In genomic region chr2:22805589-22805988, GRCm38 (mm10) we compare ENCODE assay signal across 12 mouse cellular contexts. TPM values are rescaled to one million over a fixed set of nuclear protein-coding genes. Genes with fewer than 3 reads are reported as not detected.
A peak's percentile ranks its signal among the peaks of the same experiment; 100 is the strongest.
DNase-seq lines count a peak whose midpoint lies in the region; ATAC-seq lines count a peak whose summit lies in the region.
"Had no signal": no experiment of that assay in that cellular context is flagged by ENCODE, and none has a peak within 500 bp of the region (broad histone marks: within the 10 kb centered on the region; RNA-seq: fewer than 3 reads in every experiment).

No protein-coding gene starts in this region.

- no peak overlapping the region for H3K4me3 ChIP-seq in embryonic facial prominence, embryonic 10.5 days
- no peak overlapping the region for H3K4me3 ChIP-seq in hindbrain, embryonic 14.5 days (replicated peaks; ENCODE audit: low read length)
- H3K4me3 ChIP-seq: limb, embryonic 12.5 days had no signal

- H3K9me3 ChIP-seq in embryonic facial prominence, embryonic 10.5 days, result no peaks in the 10 kb centered on the region
- no peaks in the 10 kb centered on the region for H3K9me3 ChIP-seq in hindbrain, embryonic 14.5 days (ENCODE audit: control insufficient read depth, low read length)
- H3K9me3 ChIP-seq: limb, embryonic 12.5 days had no signal

- no peak overlapping the region for H3K27ac ChIP-seq in embryonic facial prominence, embryonic 10.5 days (replicated peaks)
- no peak overlapping the region for H3K27ac ChIP-seq in hindbrain, embryonic 14.5 days
- H3K27ac ChIP-seq: limb, embryonic 12.5 days had no signal

- 79% methylated on average over 2 of the region's 2 CpGs for WGBS in embryonic facial prominence, embryonic 10.5 days
- WGBS in hindbrain, embryonic 14.5 days, result 85% methylated on average over 2 of the region's 2 CpGs

- no peak overlapping the region for H3K9ac ChIP-seq in hindbrain, embryonic 14.5 days
- H3K9ac ChIP-seq: limb, embryonic 12.5 days had no signal

- ATAC-seq in hematopoietic stem cell, adult 5-6 weeks (replicated peaks in 1 of 2; ENCODE audit: insufficient read depth in 1 of 2, low FRiP score in 2 of 2, low TSS enrichment in 1 of 2, low read depth in 1 of 2, poor library complexity in 2 of 2, severe bottlenecking in 2 of 2), result peak; percentile 79 to 87
- no peak for ATAC-seq in hindbrain, embryonic 14.5 days (ENCODE audit: low FRiP score)

- H3K27me3 ChIP-seq in embryonic facial prominence, embryonic 10.5 days (replicated peaks; ENCODE audit: low read depth, poor library complexity, severe bottlenecking), result no peaks in the 10 kb centered on the region
- H3K27me3 ChIP-seq in hindbrain, embryonic 14.5 days (ENCODE audit: control insufficient read depth, insufficient read depth, low read length), result no peaks in the 10 kb centered on the region
- H3K27me3 ChIP-seq: limb, embryonic 12.5 days had no signal

- DNase-seq in spleen, adult 18-20 months, result peak; percentile 29 to 41
- DNase-seq in spleen, adult 12 weeks (ENCODE audit: low spot score), result no peak
- peak; percentile 7 to 21 for DNase-seq in spleen, postnatal 14 days (ENCODE audit: low spot score in 2 of 2)
- no peak for DNase-seq in embryonic facial prominence, embryonic 10.5 days (ENCODE audit: low spot score)
- DNase-seq in hindbrain, embryonic 14.5 days (ENCODE audit: low spot score), result no peak
- DNase-seq in adrenal gland, postnatal 10 days, result no peak
- DNase-seq in kidney, adult 9 months, result no peak
- DNase-seq: heart, postnatal 10 days; kidney, adult 2 months; lung, postnatal 10 days had no signal

- no peaks in the 10 kb centered on the region for H3K36me3 ChIP-seq in embryonic facial prominence, embryonic 10.5 days (replicated peaks)
- H3K36me3 ChIP-seq in hindbrain, embryonic 14.5 days (replicated peaks; ENCODE audit: control insufficient read depth, insufficient read depth), result no peaks in the 10 kb centered on the region
- H3K36me3 ChIP-seq: limb, embryonic 12.5 days had no signal

- no peak overlapping the region for H3K4me2 ChIP-seq in hindbrain, embryonic 14.5 days (replicated peaks)
- H3K4me2 ChIP-seq: limb, embryonic 12.5 days had no signal

- H3K4me1 ChIP-seq in embryonic facial prominence, embryonic 10.5 days, result no peaks in the 10 kb centered on the region
- H3K4me1 ChIP-seq in hindbrain, embryonic 14.5 days (replicated peaks; ENCODE audit: control insufficient read depth, insufficient read depth, low read length), result no peaks in the 10 kb centered on the region
- H3K4me1 ChIP-seq: limb, embryonic 12.5 days had no signal

RNA-seq across cellular contexts. Expression of gene Apbb1ip, which starts 31.7 kb away (rescaled TPM):
- total RNA-seq in hematopoietic stem cell, adult 5-6 weeks (2017), result 22.7 and 28.1 TPM in 2 replicates
- 1.6 and 1.8 TPM in 2 replicates for polyA plus RNA-seq in embryonic facial prominence, embryonic 10.5 days (2016; fragmentation: Nextera tagmentation; extraction: Ambion mirVana)
- polyA plus RNA-seq in hindbrain, embryonic 14.5 days (2014; fragmentation: Nextera tagmentation; extraction: Ambion mirVana), result 0.47 and 1.0 TPM in 2 replicates
- 1 to 10 TPM; 5.2 to 5.7 TPM for total RNA-seq in adrenal gland, postnatal 10 days (2021)

Comparison
In these comparisons a context has a peak if more than half of its experiments do, and no peak if none do; other contexts are left out.
1. DNase-seq: peak in spleen, adult 18-20 months (2 of 2) and spleen, postnatal 14 days (2 of 2); none in spleen, adult 12 weeks (single experiment), embryonic facial prominence, embryonic 10.5 days (single experiment), hindbrain, embryonic 14.5 days (single experiment), adrenal gland, postnatal 10 days (single experiment) and kidney, adult 9 months (single experiment).